Mouse (Mus musculus): Measurements from ENCODE around the gene Gngt2. TPM values are rescaled to one million over a fixed set of nuclear protein-coding genes. Genes with fewer than 3 reads are reported as not detected.
"Not testable (repeated sequence)": the region's sequence is repeated elsewhere in the genome, so short reads cannot be mapped to it uniquely, and the experiment has no call there.

Gene Gngt2
- total RNA-seq, 2 experiments from 2014 or later: 15.3 to 23.5 TPM

DNA sequence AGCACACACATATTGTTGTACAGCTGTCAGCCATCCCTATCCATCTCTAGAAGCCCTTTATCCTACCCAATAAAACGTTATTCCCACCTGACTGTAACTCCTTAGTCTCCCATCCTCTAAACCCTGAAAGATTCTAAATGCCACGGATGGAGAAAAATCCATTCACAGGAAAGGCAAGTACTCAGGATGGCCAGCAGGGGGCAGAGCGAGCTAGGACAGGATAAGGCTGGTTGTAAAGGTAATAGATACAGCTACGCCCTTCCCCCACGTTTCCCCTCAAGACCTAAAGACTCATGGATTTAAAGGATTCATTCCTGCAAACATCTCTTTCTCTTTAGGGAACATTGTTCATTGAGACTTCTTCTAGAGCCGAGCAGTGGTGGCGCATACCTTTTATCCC, 39.3 kb downstream of the Gngt2 start:
- peak; percentile 40 to 71 for DNase-seq
- intact Hi-C loops (cut with DNase I): loop anchor here (5.0 kb wide), 2 partner anchors 216 to 251 kb away; no protein-coding TSS in a partner anchor

- DNase-seq: not testable (repeated sequence)
- intact Hi-C loops (cut with DNase I): loop anchor here (1.0 to 5.0 kb wide), 3 partner anchors 16 to 247 kb away; no protein-coding TSS in a partner anchor
These were observed 42.8 kb downstream of the Gngt2 start for GRCm38 (mm10) chr11:95879861-95880260.

GRCm38 (mm10) chr11:95890462-95891051, 53.5 kb downstream of the Gngt2 start:
- intact Hi-C loops (cut with DNase I): no loop called here
- DNase-seq: no peak

Other genes starting within 250 kb of the Gngt2 start
- under 1 TPM; 0.33 to 0.92 TPM for gene Ngfr, start 249.5 kb upstream of the Gngt2 start, total RNA-seq (2021)
- gene Phb, start 170.3 kb upstream of the Gngt2 start, total RNA-seq (2021): 100 to 1,000 TPM; 362 to 417 TPM
- gene Zfp652, start 124.5 kb upstream of the Gngt2 start, total RNA-seq (2021): 10 to 100 TPM; 50.7 to 50.8 TPM
- gene B130006D01Rik, start 113.6 kb upstream of the Gngt2 start, total RNA-seq (2021): under 1 TPM; 0.22 to 0.46 TPM
- 100 to 1,000 TPM; 174 to 180 TPM for gene Phospho1, start 12.7 kb upstream of the Gngt2 start, total RNA-seq (2021)
- gene Abi3, start 5.3 kb downstream of the Gngt2 start, total RNA-seq (2021): 10 to 100 TPM in 1 of 2 experiments, 1 to 10 TPM in 1; 9.3 to 13.7 TPM
- gene B4galnt2, start 77.7 kb downstream of the Gngt2 start, total RNA-seq (2021): not detected
- gene Igf2bp1, start 168.7 kb downstream of the Gngt2 start, total RNA-seq (2021): under 1 TPM; 0.08 to 0.17 TPM
- gene Gip, start 187.3 kb downstream of the Gngt2 start, total RNA-seq (2021): not detected
- 10 to 100 TPM; 44.1 to 46.2 TPM for gene Snf8, start 197.7 kb downstream of the Gngt2 start, total RNA-seq (2021)
- 10 to 100 TPM; 30.7 to 32.1 TPM for gene Ube2z, start 228.2 kb downstream of the Gngt2 start, total RNA-seq (2021)
- gene Atp5g1, start 238.5 kb downstream of the Gngt2 start, total RNA-seq (2021): 1,000 to 10,000 TPM; 3,285 to 3,604 TPM

Measured in heart, postnatal 36 days (tissue).